Mouse (Mus musculus) lung, postnatal 36 days (tissue): ENCODE measurements around the gene AC134908.4.
A peak's percentile ranks its signal among the peaks of the same experiment; 100 is the strongest.

Experiments used
- DNase-seq: peaks from one replicate; pipeline ENCODE4 v3.0.0; 2022; ENCODE audit warnings: mixed read lengths

AC134908.4 gene

DNA sequence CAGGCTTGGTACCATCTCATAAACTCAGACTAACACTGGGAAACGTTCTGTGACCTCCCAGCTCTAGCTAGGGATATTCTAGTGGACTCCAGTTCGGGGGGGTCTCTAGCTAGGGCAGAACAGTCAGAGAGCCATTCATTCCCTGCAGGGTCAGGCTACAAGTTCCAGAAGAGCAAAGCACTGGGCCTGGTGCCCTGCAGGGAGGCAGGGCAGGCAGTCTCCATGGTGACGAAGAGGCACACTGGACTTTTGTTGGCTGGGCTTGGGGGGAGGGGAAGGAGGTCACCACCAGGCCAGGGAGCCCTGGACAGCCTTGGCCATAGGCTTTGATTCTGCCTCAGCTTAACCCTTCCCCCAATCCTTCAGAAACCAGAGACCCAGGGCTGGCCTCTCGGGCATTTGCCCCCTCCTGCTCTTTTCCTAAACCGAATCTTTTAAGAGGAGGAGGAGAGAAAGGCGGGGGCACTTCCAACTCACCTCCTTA is at the start of gene AC134908.4:
AC134908.4 (minus strand) TSS at position 51 of the 484 bp plus-strand sequence.
- DNase-seq, result no peak

DNA sequence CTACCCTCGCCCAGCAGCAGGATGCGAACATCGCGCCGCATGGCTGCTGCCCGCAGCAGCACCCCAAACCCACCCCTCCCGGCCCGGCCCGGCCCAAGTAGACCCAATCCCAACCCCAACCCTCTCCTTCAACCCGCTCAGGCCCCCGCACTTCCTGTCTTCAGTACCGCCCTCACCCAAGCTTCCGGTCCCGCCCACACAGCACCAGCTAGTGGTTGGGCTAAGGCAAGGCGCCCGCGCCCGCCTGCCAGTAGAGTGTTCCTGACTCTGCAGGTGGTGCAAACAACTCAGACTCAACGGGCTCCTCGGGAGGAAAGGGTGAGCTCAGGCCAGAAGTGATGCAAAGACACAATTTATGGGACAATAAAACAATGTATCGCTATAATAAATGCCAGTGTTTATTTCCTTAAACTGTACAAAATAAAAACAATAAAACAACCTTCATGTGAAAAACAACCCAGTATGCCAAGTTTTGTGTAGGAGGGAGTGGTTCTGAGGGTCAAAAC is 49.0 kb upstream of the AC134908.4 start, which contains the start of gene Rhot2:
Rhot2 (minus strand) TSS at position 456 of the 506 bp plus-strand sequence.
- DNase-seq, result peak; percentile 98

DNA sequence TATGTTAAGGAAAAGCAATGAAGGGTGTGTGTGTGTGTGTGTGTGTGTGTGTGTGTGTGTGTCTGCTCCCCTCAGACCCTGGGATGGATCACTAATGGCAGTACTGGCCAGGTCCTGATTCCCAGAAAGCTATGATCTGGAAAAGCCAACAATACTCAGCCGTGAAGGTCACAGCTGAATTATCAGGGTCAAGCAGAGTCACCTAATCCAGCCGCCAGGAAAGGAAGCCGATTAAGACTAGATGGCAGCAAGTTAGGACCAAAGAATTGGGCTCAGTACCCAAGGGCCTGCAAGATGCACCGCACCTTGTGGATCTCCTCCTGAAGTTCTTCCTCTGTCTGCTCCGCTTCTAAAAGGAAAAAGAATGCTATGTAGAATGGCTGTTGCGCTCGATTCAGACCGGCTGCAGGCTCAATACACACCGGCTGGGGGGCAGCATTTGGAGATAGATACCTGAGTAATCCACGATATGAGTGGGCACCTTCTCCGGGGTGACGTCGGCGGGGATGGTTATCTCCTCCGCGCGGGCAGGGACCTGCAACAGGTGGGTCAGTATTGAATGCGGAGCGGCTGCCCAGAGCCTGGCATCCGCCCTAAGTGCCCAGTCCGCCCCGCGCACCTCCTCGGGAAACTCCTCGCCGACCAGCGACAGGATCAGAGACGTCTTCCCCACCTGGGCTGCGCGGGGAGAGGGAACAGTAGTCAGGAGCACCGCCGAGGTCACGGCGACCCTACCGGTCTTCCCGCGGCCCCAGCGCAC is 48.4 kb upstream of the AC134908.4 start:
- DNase-seq, result no peak

DNA sequence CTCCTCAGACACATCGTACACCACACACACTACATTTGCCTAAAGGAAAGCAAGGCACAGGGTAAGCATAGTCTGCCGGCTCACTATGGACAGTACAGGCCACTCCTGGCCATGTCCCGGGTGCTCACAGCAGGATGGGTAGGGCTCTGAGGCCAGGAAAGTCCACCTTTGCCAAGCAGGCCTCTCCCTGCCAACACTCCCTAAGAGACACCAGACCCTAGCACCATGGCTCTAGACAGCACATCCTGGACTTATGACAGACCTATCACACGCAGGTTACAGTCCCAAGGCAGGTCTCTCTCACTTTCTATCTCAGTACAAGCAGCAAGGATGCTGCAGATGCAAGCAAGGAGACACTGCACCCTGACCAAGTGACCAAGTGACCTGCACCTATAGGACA is 47.7 kb upstream of the AC134908.4 start:
- no peak for DNase-seq

DNA sequence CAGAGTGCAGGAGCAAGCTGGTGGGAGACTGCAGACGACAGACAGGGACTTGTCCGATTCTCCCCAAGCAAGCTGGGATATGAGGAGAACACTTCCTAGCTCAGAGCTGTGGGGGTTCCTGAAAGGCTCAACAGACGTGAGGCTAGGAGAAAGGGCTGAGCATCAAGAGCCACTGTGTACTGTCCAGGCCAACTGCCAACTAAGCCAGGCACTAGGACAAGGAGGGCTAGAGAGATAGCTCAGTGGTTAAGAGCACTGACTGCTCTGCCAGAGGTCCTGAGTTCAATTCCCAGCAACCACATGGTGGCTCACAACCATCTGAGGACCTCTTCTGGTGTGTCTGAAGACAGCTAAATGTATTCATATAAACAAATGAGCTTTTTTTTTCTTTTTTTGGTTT is 47.0 kb upstream of the AC134908.4 start:
- no peak for DNase-seq

DNA sequence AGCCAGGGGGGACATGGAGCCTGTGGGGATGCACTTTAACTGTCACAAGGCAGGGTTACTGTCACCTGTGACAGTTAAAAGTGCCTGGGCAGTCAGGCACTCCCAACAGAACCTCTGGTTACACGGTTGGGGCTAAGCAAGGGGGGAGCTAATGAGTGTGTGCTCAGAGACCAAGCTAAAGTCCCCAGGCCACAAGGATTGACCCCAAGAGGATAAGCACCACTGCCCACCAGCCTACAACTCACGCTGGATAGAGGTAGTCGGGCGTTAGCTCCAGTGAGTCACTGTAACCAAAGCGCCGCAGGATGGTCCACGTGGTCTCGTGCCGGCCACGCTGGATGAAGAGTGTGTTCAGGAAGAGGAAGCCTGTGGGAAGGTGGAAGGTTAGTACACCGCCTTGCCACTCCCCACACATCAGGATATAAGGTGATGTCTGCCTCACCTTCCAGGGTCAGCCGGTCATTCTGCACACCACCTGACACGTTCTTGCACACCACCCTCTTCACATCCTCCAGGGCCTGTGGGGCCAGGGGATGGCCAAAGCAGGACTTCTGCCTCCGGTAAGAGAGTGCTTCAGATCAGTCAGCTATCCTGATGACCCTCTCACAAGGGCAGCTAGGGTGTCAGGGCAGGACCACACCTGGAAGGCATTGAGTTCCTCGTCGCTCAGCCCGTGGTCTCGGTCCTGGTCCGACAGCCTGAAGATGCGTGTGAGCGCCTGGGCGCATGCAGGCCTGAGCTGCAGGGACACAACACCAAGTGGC is 45.8 kb upstream of the AC134908.4 start, which contains the start of gene Gm20683:
Gm20683 (minus strand) TSS at position 647 of the 764 bp plus-strand sequence.
- DNase-seq, result no peak

DNA sequence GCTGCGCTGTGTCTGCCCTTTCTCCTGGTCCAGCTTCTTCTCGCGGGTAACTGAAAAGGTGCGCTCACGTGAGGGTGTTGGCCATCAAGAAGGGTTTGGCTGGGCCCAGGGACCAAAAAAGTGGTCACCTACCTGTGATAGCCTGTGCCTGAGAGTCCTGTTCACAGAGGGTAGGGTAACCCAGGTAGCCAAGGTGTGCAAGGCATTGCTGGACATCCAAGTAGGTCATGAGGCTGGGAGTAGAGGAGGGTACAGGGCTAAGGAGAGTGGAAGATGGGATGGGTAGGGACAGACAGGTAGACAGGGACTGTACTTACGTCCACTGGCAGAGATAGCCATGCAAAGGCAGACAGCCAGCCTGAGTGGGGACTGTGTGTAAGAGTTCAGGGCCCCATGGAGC is 45.1 kb upstream of the AC134908.4 start:
- DNase-seq, result no peak

DNA sequence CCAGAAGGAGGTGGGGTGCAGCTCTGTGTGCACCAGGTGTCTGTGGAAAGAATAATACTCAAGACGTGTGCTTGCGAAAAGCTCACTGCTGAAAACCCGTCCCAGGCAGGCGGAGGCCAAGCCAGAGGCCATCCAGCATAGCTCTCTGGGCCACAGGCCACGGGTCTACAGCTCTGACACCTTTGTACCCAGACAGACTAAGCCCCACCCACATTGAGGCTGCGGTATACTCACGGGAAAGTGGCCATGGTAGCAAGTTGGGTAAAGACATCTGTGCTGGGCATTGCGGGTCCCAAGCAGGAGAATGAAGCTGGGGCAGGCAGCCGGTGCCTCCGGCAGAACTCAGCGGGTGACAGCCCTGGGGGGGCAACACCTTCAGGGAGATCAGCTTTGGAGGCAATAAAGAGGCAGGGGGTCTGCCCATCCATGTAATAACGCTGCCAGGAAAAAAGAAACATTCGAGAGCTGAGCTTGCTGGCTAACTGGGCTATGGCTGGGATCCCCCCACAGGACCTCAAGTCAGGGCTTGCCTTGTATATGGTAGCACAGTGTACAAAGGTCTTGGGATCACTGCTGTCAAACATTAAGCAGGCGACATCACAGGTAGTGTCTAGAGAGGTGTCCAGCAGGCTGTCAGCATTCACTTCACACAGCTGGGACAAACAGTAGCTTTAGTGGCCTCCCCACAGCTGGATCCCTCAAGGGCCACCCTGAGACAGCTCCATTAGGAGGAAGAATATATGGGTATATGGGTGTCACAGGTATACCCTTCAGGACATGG is 44.2 kb upstream of the AC134908.4 start:
- DNase-seq, result no peak

DNA sequence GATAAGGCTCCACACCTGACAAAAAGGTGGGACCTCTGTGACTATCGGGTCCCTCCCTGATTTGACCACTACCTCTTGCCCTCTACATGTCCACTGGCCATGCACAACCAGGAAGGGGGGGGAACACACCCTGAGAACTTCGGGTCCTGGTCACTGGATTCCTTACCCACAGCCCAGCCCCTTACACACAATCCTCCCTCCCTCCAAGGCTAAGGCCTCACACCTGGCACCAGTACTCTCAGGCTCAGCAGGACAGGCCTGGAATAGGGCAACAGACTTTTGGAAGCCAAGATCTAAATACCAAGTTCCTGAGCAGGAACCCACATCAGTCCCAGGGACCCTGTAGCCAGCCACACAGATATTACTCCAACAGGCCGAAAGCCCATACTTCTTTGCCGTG is 43.4 kb upstream of the AC134908.4 start:
- DNase-seq, result no peak

DNA sequence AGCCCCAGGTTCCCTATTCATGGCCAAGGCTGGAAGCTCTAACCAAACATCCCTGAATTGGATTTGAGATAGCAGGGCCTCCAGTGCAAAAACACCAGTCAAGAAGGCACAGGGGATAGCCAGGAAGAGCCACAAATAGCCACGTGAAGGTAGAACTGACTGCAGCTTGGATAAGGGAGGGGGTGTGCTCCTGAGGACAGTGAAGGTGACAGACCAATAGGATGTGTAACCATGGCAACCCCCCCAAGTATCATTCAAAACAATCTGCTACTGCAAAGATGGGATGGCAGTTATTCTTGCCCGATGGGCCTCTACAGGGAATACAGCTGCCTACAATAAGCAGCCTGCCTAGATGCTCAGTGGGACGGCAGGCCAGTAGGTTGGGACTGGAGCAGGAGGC is 42.1 kb upstream of the AC134908.4 start:
- no peak for DNase-seq

DNA sequence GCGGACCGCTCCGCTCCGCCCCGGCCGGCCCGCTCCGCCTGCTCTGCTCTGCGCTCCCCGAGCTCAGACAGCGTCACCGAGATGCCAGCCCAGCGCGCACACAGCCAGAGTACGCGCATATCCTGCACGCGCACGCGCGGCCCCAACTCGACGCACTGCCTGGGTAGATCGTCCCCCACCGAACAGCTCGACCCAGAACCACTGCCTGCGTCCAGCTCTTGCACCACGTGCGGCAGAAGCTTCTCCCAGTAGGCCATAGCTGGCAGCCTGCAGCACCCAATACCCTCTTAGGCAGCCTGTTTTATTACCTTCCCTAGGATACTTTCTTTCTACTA is 41.6 kb upstream of the AC134908.4 start, which contains the start of gene Rhbdl1:
Rhbdl1 (minus strand) TSS at position 220 of the 335 bp plus-strand sequence.
- peak; percentile 61 for DNase-seq

DNA sequence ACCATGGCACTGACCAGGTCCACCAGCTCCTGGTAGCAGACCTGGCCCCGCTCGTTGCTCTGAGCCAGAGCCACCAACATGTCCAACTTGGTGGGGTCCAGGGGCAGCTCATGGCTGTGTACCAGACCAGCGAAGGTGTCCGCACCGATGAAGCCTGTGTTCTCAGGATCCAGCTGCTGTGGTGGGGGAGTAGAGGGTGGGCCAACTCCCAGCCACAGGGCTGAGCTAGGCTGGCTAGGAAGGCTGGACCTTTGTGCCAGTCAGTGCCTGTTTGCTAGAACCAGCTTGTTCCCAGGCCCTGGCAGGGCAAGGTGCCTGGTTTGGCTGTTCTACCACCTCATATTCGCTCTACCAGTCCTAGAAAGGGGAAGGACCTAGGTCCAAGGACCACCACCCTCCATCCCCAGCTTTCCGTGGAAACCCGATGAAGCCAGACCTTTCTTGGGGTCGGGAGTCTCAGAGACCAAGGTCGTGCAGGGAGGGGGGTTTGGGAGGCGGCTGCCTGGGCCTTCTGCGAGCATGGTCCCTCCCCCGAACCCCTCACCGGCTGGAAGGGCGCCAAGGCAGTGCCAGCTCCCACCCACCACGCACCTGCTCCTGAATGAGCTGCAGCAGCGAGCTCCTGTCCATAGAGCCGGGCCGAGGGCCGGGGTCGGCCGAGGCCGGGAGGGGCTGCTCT is 41.1 kb upstream of the AC134908.4 start:
- DNase-seq, result no peak

DNA sequence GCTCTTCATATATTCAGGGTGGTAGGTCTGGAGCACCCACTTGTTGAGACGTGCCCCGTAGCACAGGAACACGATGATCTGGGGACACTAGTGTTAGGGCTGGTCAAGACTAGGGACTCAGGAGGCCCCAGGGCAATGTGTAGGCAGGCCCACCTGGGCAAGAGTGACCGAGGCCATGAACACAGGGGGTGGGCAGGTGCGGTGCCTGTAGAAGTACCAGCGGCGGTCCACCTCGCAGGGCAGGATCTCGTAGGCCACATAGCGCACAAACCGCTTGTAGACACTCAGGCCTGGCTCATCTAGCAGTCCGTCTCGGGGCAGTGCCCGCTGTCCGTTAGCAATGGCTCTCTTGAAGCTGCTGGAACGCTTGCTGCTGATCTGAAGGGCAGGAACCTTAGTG is 40.4 kb upstream of the AC134908.4 start:
- DNase-seq, result no peak

DNA sequence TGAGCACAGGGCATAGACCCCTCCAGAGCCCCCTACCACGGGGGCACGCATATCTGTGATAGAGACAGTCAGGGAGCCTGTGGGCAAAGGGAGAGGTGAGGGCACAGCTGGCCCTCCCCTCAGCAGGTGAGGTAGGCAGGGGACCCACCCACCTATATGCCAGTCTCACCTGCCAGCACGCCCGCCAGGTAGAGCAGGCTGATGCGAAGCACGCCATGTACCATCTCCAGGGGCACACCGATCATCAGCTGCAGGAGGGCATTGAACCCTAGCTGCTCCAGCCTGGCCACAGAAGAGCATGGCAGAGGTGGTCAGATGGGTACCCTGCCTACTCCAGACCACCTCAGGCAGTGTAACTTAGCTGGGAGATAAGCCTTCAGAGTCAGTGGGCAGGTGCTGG is 39.8 kb upstream of the AC134908.4 start:
- DNase-seq, result no peak

DNA sequence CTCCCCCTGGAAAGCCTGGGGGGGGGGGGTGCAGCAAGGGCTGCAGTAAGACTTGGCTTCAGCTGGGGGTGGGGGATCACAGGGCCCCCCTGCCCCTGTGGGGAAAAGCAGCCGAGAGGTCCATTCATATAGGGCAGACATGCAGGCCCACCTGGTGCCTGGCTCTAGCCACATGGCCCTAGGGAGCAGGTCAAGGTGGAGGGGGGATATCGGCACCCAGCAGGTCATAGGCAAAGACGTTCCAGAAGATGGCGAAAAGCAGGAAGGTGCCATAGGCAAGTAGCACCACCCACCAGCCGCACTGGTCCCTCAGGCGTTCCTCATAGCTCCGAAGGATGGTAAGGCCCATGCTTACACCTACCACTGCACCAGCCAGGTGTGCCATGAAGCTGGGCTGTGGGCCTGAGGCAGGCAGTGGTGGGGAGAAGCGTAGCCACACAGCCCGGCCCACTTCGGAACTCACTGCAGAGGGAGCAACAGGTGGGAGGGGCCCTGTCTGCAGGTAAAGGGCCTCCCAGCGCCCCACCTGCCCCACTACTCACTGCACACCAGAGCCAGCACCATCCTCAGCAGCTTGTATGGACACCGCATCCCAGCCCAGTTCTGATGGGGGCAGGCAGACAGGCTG is 39.2 kb upstream of the AC134908.4 start:
- no peak for DNase-seq

DNA sequence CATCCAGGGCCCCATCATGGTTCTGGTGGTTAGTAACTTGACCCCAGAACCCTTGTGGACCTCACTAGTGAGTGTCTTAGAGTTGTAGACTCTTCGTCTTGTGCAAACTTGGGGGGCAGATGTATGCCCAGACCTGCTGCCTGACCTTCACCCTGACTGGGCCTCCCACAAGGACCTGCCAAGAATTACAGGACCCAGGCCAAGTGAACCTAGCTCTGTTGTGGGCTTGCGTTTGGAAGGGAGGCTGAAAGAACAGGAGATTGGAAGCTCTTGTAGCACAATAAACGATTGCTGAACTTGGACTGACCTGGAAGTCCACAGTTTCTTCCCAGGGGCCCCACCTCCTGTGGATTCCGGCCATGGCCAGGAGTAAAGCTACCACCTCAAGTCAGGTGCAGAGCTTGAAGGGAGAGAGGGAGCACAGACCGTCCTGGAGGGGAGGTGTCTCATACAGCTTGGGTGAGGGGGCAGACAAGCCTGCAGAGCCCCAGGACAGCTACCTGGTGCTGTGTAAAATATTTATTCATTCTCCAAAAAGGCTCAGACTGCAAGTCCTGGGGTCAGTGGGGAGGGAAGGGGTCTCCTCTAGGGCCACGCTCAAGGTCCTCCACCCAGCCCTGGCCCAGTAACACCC is 38.6 kb upstream of the AC134908.4 start:
- DNase-seq, result peak; percentile 23

DNA sequence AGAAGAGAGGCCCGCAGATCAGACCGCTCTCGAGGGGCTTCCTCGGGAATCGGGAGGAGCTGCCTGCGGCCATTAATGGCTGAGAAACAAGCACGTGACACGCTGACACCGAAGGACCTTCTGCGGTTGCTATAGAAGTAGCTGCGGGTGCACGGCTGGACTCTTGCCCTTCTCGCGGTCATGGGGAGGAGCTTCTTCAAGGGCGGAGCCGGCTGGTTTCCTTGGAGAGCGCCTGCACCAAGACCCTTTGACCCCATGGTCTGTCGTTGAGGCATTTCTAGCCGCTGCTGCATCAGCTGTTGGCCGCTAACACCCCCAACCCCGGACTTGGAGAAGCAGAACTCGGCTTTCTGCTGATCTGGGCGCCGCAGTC is 37.8 kb upstream of the AC134908.4 start, which contains the start of gene Stub1:
Stub1 (minus strand) TSS at position 114 of the 373 bp plus-strand sequence.
- peak; percentile 94 for DNase-seq

DNA sequence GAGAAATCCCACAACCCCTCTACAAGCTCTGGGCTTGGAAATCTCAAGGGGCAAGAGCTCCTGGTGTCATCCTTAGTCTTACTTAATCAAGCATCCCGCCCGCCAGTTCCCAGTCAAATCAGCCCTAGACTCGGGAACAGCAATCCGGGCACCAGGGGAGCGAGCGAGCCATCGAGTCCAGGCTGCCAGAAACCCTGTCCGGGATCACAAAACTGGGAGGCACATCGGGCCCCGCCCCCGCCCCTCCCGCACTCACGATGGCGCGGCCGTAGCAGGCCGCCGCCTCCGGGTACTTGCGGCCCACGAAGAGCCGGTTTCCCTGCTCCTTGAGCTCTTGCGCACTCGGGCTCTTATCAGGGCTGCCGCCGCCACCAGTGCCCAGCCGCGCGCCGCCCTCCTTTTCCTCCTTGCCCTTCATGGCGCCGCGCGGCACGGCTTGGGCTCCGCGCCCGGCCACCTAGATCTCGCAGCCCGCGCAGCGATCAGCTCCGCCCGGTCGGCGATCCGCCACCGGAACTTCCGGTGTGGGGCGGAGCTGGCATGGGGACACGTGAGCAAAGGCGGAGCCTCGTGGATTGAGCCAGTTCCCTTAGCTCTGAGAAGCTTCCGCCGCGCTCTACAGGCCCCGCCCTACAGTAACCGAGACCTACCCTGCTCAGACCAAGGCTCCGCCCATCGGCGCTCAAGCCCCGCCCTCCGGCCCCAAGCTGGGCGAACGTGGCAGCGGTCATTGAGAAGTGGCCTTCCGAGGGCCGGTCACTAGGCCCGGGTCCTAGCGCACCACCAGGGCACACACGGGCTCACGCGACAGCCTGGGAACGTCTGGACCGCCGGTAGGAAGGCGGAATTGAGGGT is 37.2 kb upstream of the AC134908.4 start:
- peak; percentile 100 for DNase-seq

DNA sequence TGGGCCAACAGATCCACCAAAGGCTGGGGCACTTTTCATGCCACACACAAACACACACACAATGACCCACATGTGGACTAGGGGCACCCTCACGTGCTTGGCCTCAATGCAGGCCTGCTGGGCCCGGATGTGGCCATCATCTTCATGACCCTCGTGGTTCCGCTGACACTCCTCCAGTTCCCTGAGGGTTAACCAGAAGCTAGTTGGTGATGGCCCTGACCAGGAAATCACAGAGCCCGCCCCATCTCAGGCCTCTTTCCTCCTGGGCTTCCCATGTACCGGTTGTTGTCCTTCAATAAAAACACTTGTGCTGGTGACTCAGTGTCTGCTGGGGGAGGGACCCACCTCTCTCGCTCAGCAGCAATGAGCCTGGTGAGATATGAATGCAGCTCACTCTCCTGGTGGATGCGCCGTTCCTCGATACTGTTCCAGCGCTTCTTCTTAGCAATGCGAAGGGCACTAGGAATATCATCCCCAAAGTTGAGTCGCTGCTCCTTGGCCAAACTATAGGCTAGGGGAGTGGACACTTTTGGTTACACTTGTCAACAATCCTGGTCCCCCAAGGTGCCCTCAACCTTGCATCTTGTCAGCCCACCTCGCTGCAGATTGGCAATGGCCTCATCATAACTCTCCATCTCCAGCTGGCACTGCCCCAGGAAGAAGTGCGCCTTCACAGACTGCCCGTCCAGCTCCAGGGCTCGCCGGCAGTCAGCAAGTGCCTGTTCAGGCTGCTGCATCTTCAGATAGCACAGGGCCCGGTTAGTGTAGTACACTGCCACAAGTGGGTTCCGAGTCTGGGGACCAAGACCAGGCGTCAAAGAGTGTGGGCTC is 36.2 kb upstream of the AC134908.4 start:
- no peak for DNase-seq
